Mouse (Mus musculus) liver, embryonic 15.5 days (tissue): ENCODE data around the gene Klrb1b. TPM values are rescaled to one million over a fixed set of nuclear protein-coding genes. Genes with fewer than 3 reads are reported as not detected.

Source experiments
- ATAC-seq: fragments of 200-750 bp; cut with Nextera tagmentation; 2 replicates; pipeline ENCODE4 v1.8.0; 2017; ENCODE audit warnings: moderate number of reproducible peaks, mild to moderate bottlenecking, moderate library complexity; ENCODE audit not compliant: insufficient read depth
- H3K27ac ChIP-seq: fragments of 300-500 bp; sonication (generic); replicated peaks from 2 replicates; pipeline ENCODE4 v1.5.1; 2015; ENCODE audit warnings: mild to moderate bottlenecking, inconsistent platforms
- H3K27me3 ChIP-seq: fragments of 300-500 bp; sonication (generic); 2 replicates; pipeline ENCODE4 v1.6.1; 2015; ENCODE audit warnings: mild to moderate bottlenecking, inconsistent platforms
- H3K36me3 ChIP-seq: fragments of 300-500 bp; sonication (generic); replicated peaks from 2 replicates; pipeline ENCODE4 v1.6.1; 2015; ENCODE audit warnings: moderate library complexity, mild to moderate bottlenecking, inconsistent platforms
- H3K4me1 ChIP-seq: fragments of 300-500 bp; sonication (generic); replicated peaks from 2 replicates; pipeline ENCODE4 v1.6.1; 2015; ENCODE audit warnings: inconsistent platforms
- H3K4me2 ChIP-seq: fragments of 300-500 bp; sonication (generic); 2 replicates; pipeline ENCODE4 v1.6.1; 2015; ENCODE audit warnings: moderate library complexity, mild to moderate bottlenecking, inconsistent platforms
- H3K4me3 ChIP-seq: fragments of 300-500 bp; sonication (generic); replicated peaks from 2 replicates; pipeline ENCODE4 v1.5.1; 2015; ENCODE audit warnings: mild to moderate bottlenecking, inconsistent platforms
- H3K9ac ChIP-seq: fragments of 300-500 bp; sonication (generic); 2 replicates; pipeline ENCODE4 v1.6.1; 2015; ENCODE audit warnings: moderate library complexity, mild to moderate bottlenecking, inconsistent platforms
- H3K9me3 ChIP-seq: fragments of 300-500 bp; sonication (generic); replicated peaks from 2 replicates; pipeline ENCODE4 v1.6.1; 2016; ENCODE audit warnings: inconsistent platforms
- WGBS: fragments of 180-500 bp; shearing (Covaris S2); methylation state at CpG from one replicate; pipeline ENCODE4 v1.1.7; 2015; ENCODE audit warnings: mixed read lengths; ENCODE audit not compliant: insufficient replicate concordance; 5-methylcytosine and 5-hydroxymethylcytosine counted together
- polyA plus RNA-seq: library from polyadenylated mRNA; unstranded; fragments of >200 nt; fragmentation: Nextera tagmentation; extraction: Ambion mirVana; gene quantifications from 2 replicates; pipeline ENCODE4 v1.2.1, GENCODE M21; 2015

Klrb1b gene
- polyA plus RNA-seq, 1 experiment from 2014 or later: 0.23 TPM

DNA sequence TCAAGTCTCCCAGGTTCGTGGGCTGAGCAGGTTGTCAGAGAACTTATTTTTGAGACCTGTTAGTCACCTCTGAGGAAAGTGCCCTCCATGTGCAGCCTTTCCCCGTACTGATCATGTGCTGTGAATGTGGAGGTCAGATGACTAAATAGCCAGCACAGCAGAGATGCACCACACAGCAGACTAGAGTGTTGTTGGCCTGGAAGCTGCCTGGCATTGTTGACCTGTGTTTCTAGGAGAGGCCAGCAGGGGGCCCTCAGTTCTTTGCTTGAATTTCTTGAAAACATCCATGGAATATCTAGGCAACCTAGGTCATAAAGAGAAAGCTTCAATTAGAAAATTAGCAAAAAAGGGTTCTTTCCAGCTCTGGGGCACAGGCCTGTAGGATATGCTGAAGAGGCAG is 23.8 kb upstream of the Klrb1b start:
- H3K27ac ChIP-seq: no peak overlapping the region
- no peak overlapping the region for H3K9ac ChIP-seq
- ATAC-seq: no peak
- H3K4me1 ChIP-seq: peaks cover 21% of the 10 kb centered on the region
- H3K27me3 ChIP-seq: no peaks in the 10 kb centered on the region
- no peaks in the 10 kb centered on the region for H3K9me3 ChIP-seq
- no peak overlapping the region for H3K4me3 ChIP-seq
- H3K36me3 ChIP-seq: no peaks in the 10 kb centered on the region
- WGBS: 36% methylated on average over 2 of the region's 2 CpGs
- no peak overlapping the region for H3K4me2 ChIP-seq

DNA sequence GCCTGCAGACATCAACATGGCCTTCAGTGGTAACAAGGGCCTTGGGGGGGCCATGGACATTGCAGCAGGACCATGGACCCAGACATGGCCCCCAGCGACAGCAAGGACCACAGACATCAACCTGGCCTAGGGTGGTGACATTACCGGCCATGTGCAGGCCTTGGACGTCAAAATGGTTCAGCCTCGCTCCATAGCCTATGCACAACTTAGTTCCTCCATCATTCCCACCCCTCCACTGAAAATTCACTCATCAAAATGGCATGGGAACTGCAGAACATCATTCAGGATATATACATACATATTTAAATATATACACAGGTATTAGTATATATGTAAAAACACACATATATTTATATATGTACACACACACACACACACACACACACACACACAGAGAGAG is 21.3 kb upstream of the Klrb1b start:
- Histone ChIP-seq H3K4me1 (peaks cover 38% of the 10 kb centered on the region), H3K27ac (no peak overlapping the region), H3K9me3 (no peaks in the 10 kb centered on the region), H3K9ac (no peak overlapping the region), H3K36me3 (no peaks in the 10 kb centered on the region), H3K4me2 (no peak overlapping the region), H3K4me3 (no peak overlapping the region), H3K27me3 (no peaks in the 10 kb centered on the region)
- 78% methylated on average over 4 of the region's 4 CpGs for WGBS
- ATAC-seq: no peak

DNA sequence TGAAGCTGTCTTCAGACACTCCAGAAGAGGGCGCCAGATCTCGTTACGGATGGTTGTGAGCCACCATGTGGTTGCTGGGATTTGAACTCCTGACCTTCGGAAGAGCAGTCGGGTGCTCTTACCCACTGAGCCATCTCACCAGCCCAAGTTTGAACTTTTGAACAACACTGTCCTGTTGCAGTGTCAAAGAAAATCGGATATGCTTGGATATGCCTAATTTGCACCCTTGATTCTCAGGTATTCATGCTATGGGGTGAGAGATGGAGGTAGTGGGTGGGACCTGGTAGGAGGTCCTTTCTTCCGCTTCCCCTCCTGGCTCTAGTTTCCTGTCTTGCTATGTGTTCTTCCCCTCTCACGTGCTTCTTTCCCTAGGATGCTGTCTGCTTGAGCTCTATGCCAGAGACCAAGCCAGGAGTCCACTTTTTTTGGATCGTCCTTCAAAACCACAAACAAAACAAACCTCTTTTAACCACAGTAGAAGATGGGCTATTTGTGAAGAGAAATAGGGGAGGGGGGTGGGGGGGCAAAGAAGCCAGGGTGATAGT is 19.9 kb upstream of the Klrb1b start:
- peak; percentile 10 for ATAC-seq
- Histone ChIP-seq H3K27ac (no peak overlapping the region), H3K4me3 (no peak overlapping the region), H3K36me3 (no peaks in the 10 kb centered on the region), H3K27me3 (no peaks in the 10 kb centered on the region), H3K4me2 (no peak overlapping the region), H3K9ac (no peak overlapping the region), H3K4me1 (peaks cover 42% of the 10 kb centered on the region), H3K9me3 (no peaks in the 10 kb centered on the region)
- 31% methylated on average over 9 of the region's 9 CpGs for WGBS

DNA sequence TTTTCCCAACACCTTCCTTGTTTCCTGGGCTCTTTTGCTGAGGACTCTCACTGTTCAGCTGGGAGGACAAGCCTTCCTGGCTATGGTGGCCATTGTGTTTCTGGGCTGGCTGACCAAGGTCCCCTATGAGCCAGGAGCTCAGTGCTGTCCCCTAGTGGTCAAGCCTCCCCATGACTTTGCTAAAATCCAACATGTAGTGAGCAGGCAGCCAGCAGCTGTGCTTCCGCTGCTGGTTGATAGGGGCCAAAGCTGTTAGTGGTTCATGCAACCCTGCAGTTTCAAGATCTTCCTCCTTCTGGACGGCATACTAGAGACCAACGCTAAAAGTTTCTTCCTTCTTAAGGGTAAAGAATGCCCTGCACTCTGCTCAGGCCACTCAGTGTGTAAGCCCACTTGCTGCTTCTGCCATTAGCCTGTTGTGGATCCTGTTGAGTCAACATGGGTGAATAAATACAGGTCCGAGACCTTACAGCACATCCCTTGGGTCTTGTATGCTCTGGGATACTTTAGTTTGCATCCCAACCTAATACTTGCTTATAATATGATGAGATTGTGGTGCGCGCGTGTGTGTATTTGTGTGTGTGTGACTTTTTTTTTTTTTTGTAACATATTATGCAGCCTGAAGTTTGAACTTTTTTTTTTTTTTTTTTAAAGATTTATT is 19.3 kb upstream of the Klrb1b start:
- Histone ChIP-seq H3K9ac (peak overlapping the region; percentile 15; the same call in 1 of the 2 replicates), H3K27ac (peak overlapping the region; percentile 69; the same call in 1 of the 2 replicates), H3K4me2 (peak overlapping the region; percentile 51), H3K9me3 (no peaks in the 10 kb centered on the region), H3K4me3 (peak overlapping the region; percentile 15), H3K4me1 (peaks cover 42% of the 10 kb centered on the region), H3K36me3 (no peaks in the 10 kb centered on the region), H3K27me3 (no peaks in the 10 kb centered on the region)
- peak; percentile 28 for ATAC-seq
- 15% methylated on average over 7 of the region's 7 CpGs for WGBS

DNA sequence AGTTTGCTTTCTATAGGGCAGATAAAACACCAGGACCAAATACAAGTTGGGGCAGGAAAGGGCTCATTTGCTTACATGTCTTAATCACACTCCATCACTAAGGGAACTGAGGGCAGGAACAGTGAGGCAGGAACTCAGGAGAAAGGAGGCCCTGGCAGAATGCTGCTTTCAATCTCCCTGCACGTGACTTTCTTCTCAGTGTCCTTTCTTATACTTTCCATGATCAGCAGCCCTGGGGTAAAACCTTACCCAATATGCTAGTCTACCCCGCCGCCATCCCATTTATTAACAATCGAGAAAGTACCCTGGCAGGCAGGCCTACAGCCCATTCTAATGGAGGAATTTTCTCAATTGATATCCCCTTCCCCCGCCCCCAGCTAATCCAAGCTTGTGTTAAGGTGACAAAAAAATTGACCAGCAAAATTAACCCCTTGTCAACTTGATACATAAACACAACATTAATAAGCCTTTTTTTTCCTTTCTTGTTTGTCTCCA is 18.5 kb upstream of the Klrb1b start:
- ATAC-seq: no peak
- Histone ChIP-seq H3K4me3 (no peak overlapping the region), H3K27me3 (no peaks in the 10 kb centered on the region), H3K9ac (no peak overlapping the region), H3K9me3 (no peaks in the 10 kb centered on the region), H3K36me3 (no peaks in the 10 kb centered on the region), H3K4me1 (peaks cover 44% of the 10 kb centered on the region), H3K27ac (no peak overlapping the region), H3K4me2 (0 out of 2 replicates have a peak overlapping the region, but pooled peaks have one; percentile 90)
- 78% methylated on average over 5 of the region's 5 CpGs for WGBS

DNA sequence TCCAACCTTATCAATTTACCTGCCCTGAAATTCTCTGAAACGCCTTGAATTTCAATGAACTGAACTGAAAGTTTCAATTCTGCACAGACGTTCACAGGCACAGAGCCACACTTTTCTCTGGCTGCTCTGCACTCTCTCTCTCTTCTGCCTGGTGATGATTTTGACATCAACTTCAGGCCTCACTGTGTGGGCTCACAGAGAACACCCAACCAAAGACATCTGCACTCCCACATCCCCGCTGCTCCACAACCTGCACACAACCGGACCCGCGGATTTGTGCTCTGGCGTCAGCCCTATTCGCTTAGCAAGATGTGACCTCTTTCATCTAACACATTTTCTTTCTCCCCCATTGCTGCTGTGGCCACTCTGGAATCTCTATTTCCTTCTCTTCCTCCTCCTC is 18.0 kb upstream of the Klrb1b start:
- 29% methylated on average over 8 of the region's 8 CpGs for WGBS
- no peaks in the 10 kb centered on the region for H3K36me3 ChIP-seq
- peak overlapping the region; percentile 90 for H3K4me2 ChIP-seq
- H3K27ac ChIP-seq: no peak overlapping the region
- no peak for ATAC-seq
- no peaks in the 10 kb centered on the region for H3K9me3 ChIP-seq
- H3K27me3 ChIP-seq: no peaks in the 10 kb centered on the region
- H3K4me3 ChIP-seq: no peak overlapping the region; the same call in 1 of the 2 replicates
- no peak overlapping the region for H3K9ac ChIP-seq
- H3K4me1 ChIP-seq: peaks cover 48% of the 10 kb centered on the region

DNA sequence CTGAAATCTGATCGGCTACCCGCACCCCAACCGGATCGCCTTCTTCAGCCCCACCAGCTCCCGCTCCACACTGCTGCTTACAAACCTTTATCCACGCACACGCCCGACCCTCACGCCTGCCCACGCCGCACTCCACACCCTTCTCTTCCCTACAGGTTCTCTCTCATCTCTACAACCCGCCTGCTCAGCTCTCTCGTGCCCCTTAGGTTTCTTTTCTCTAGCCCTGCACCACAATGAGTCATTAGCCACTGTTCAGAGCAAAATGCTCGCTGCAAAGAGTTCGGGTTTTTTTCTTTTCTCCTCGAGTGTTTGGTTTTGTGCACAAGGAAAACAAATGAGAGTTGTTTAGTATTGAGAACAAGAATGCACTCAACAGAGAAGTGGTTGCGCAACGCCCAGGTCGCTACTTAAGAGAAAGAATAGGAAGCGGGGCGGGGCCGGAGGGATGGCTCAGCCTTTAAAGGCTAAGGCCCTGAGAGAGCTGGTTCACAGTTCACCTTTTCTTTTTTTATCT is 17.4 kb upstream of the Klrb1b start:
- Histone ChIP-seq H3K9me3 (no peaks in the 10 kb centered on the region), H3K27me3 (no peaks in the 10 kb centered on the region), H3K9ac (peak overlapping the region; percentile 65), H3K4me1 (peaks cover 48% of the 10 kb centered on the region), H3K4me3 (peak overlapping the region; percentile 76), H3K36me3 (no peaks in the 10 kb centered on the region), H3K27ac (peak overlapping the region; percentile 81), H3K4me2 (peak overlapping the region; percentile 90)
- WGBS: under 1% methylated on average over 22 of the region's 22 CpGs
- ATAC-seq: no peak

DNA sequence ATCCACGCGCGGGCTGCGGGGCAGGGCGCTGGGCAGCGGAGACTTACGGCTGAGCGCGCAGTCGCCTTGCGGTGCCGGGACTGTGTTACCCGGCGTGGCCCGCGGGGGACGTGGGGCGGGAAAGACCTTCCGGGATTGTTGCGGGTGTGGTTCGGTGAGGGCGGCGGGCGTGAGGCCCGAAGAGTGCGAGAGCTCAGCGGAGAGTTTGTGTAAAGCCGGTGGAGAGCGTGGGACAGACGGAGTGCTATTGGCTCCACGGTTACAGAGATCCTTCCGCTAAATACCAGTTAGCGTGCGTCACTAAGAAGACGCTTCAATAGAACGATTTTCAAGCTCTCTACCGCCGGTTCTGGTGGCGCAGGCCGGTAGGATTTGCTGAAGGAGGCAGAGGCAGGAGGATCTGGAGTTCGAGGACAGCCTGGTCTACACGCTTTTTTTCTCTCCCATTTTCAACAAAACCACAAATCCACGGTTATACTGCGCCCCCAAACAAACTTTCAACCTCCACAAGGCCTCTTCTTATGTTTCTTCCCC is 16.9 kb upstream of the Klrb1b start:
- Histone ChIP-seq H3K9ac (peak overlapping the region; percentile 70), H3K4me1 (peaks cover 49% of the 10 kb centered on the region), H3K4me2 (peak overlapping the region; percentile 90), H3K36me3 (no peaks in the 10 kb centered on the region), H3K4me3 (peak overlapping the region; percentile 76), H3K27me3 (no peaks in the 10 kb centered on the region), H3K9me3 (no peaks in the 10 kb centered on the region), H3K27ac (peak overlapping the region; percentile 81)
- peak; percentile 60 for ATAC-seq
- under 1% methylated on average over 44 of the region's 44 CpGs for WGBS

DNA sequence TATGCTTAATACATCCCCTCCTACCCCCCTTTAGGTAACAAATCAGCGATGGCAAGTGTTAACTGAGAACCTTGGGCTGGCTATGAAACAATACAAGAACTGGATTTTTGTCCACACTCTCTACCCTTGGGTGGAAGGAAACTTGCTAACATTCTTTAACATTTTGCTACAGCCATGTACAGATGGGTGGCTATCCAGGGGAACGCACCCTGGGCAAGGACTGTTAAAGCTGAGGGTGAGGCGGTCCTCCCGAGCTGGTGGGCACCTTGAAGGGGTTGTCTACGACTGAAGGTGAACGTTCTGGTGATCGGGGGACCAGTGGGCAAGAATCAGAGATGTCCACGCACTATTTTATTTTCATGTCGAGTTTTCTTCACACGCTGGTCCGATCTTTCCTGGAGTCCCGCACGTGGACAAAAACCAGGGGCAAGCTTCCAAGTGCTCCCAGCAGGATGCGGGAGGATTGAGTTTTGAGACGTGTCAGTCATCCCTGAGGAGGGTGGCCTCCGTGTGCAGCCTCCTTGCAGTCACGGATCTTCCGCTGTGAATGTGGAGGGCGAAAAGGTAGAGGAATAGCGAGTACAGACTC is 16.3 kb upstream of the Klrb1b start:
- 2% methylated on average over 20 of the region's 20 CpGs for WGBS
- H3K4me2 ChIP-seq: peak overlapping the region; percentile 90
- H3K27me3 ChIP-seq: no peaks in the 10 kb centered on the region
- H3K36me3 ChIP-seq: no peaks in the 10 kb centered on the region
- H3K4me1 ChIP-seq: peaks cover 55% of the 10 kb centered on the region
- ATAC-seq: no peak
- H3K4me3 ChIP-seq: peak overlapping the region; percentile 76
- H3K9ac ChIP-seq: peak overlapping the region; percentile 70
- H3K27ac ChIP-seq: peak overlapping the region; percentile 69; the same call in 1 of the 2 replicates
- H3K9me3 ChIP-seq: no peaks in the 10 kb centered on the region

DNA sequence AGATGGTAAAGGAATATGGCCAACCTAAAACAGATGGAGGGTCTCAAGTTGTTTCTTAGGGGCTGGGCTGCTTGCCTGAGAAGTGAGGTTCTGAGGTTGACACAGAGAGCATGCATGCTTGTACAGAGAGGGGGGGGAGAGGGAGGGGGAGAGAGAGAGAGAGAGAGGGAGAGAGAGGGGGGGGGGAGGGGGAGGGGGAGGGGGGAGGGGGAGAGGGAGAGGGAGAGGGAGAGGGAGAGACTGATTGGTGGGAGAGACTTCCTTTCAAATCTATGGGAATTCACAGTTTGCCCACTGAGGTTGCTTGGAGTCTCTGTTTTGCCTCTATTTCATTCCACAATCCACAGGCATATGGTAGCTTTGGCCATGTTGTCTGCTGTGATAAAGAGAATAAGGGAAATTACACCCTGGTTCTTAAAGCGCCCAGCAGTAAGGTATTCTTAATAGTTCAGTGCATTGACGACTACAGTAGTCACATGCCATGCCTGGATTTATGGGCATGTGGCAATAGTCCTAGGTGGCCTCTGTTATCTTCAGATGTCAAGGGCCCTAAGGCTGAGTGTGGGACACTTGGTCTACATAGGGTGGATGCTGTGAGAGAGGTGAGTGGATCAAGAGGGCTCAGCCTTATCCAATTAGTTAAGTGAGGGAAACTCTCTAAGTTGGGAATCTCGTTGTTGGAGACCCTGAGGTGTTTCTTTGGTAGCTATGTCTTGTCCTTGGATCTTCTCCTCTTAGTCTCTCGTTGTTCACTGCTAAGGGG is 15.4 kb upstream of the Klrb1b start:
- Histone ChIP-seq H3K4me2 (peak overlapping the region; percentile 90), H3K27me3 (no peaks in the 10 kb centered on the region), H3K4me3 (peak overlapping the region; percentile 76), H3K9me3 (no peaks in the 10 kb centered on the region), H3K9ac (no peak overlapping the region), H3K27ac (no peak overlapping the region), H3K36me3 (no peaks in the 10 kb centered on the region), H3K4me1 (peaks cover 63% of the 10 kb centered on the region)
- WGBS: 29% methylated on average over 4 of the region's 4 CpGs
- ATAC-seq: no peak
